Comparison of ENCODE assay signal across 8 mouse cellular contexts in genomic region chr1:171250680-171251593, GRCm38 (mm10). TPM values are rescaled to one million over a fixed set of nuclear protein-coding genes. Genes with fewer than 3 reads are reported as not detected.
A peak's percentile ranks its signal among the peaks of the same experiment; 100 is the strongest.
DNase-seq lines count a peak whose midpoint lies in the region; ATAC-seq lines count a peak whose summit lies in the region.

Ndufs2 (minus strand) TSS chr1:171251388.

- ATAC-seq in midbrain, embryonic 12.5 days (ENCODE audit: low FRiP score, low read depth) = no peak

- H3K4me3 ChIP-seq in heart, embryonic 10.5 days = peak within 1 kb of the TSS; percentile 49
- H3K4me3 ChIP-seq in midbrain, embryonic 12.5 days = peak within 1 kb of the TSS; percentile 25

- peak within 1 kb of the TSS; percentile 82 for H3K27ac ChIP-seq in heart, embryonic 10.5 days
- H3K27ac ChIP-seq in midbrain, embryonic 12.5 days (replicated peaks) = peak within 1 kb of the TSS; percentile 60

- peaks cover 63% of the 10 kb centered on the region for H3K4me1 ChIP-seq in heart, embryonic 10.5 days
- H3K4me1 ChIP-seq in midbrain, embryonic 12.5 days = peaks cover 48% of the 10 kb centered on the region

- 0 out of 2 replicates have a peak, but pooled peaks cover 7% of the 10 kb centered on the region for H3K27me3 ChIP-seq in heart, embryonic 10.5 days (ENCODE audit: insufficient read depth, poor library complexity, severe bottlenecking)
- peaks cover 8% of the 10 kb centered on the region; the same call in 1 of the 2 replicates for H3K27me3 ChIP-seq in midbrain, embryonic 12.5 days

- H3K36me3 ChIP-seq in heart, embryonic 10.5 days = peaks cover 4% of the 10 kb centered on the region; the same call in 1 of the 2 replicates
- no peaks in the 10 kb centered on the region for H3K36me3 ChIP-seq in midbrain, embryonic 12.5 days

- H3K9ac ChIP-seq in midbrain, embryonic 12.5 days (replicated peaks) = peak within 1 kb of the TSS; percentile 26

- 19% methylated on average over 26 of the region's 26 CpGs for WGBS in heart, embryonic 10.5 days
- WGBS in midbrain, embryonic 12.5 days = 8% methylated on average over 26 of the region's 26 CpGs

- no peak for DNase-seq in adrenal gland, adult 18-20 months (ENCODE audit: low spot score in 2 of 2)
- no peak for DNase-seq in adrenal gland, adult (ENCODE audit: inconsistent age in 2 of 2, low spot score in 1 of 2)
- no peak for DNase-seq in urinary bladder, adult 2 months (ENCODE audit: low spot score)
- DNase-seq in urinary bladder, postnatal 25 days (ENCODE audit: low spot score) = no peak
- no peak for DNase-seq in heart, embryonic 10.5 days (ENCODE audit: low spot score)
- no peak for DNase-seq in layer of hippocampus, postnatal 25 days (ENCODE audit: extremely low spot score in 1 of 2, low spot score in 1 of 2)
- DNase-seq in urinary bladder, adult 18-20 months (ENCODE audit: low spot score in 2 of 2) = no peak

- peak within 1 kb of the TSS; percentile 50 for H3K4me2 ChIP-seq in midbrain, embryonic 12.5 days (replicated peaks)

- no peaks in the 10 kb centered on the region for H3K9me3 ChIP-seq in heart, embryonic 10.5 days
- H3K9me3 ChIP-seq in midbrain, embryonic 12.5 days = no peaks in the 10 kb centered on the region

RNA-seq across cellular contexts. Expression of gene Ndufs2, which starts in this region (rescaled TPM):
- 1,000 to 10,000 TPM in 1 of 2 experiments, 100 to 1,000 TPM in 1; 683 to 1,034 TPM for total RNA-seq in adrenal gland, adult 18-20 months (2021)
- 110 and 141 TPM in 2 replicates for polyA plus RNA-seq in urinary bladder, adult 2 months (2012; rRNA removed)
- 390 and 470 TPM in 2 replicates for polyA plus RNA-seq in heart, embryonic 10.5 days (2016; fragmentation: Nextera tagmentation; extraction: Ambion mirVana)
- 100 to 1,000 TPM; 280 to 296 TPM for total RNA-seq in layer of hippocampus, postnatal 25 days (2021)
- polyA plus RNA-seq in midbrain, embryonic 12.5 days (2016; fragmentation: Nextera tagmentation; extraction: Ambion mirVana) = 224 and 226 TPM in 2 replicates
